Mouse (Mus musculus): ENCODE data around the gene Ldlrad2. TPM values are rescaled to one million over a fixed set of nuclear protein-coding genes. Genes with fewer than 3 reads are reported as not detected.

Ldlrad2 gene
- polyA plus RNA-seq, 1 experiment from 2014 or later = not detected

GRCm38 (mm10) chr4:137542968-137543367, 31.4 kb downstream of the Ldlrad2 start:
- peaks cover 81% of the 10 kb centered on the region for H3K36me3 ChIP-seq
- peak; percentile 70 for ATAC-seq
- WGBS = 71% methylated on average over 10 of the region's 10 CpGs

GRCm38 (mm10) chr4:137540356-137540755, 34.0 kb downstream of the Ldlrad2 start:
- H3K36me3 ChIP-seq = peaks cover 70% of the 10 kb centered on the region
- no peak overlapping the region for H3K4me3 ChIP-seq (replicated peaks)
- H3K9me3 ChIP-seq = no peaks in the 10 kb centered on the region
- H3K4me1 ChIP-seq (replicated peaks) = no peaks in the 10 kb centered on the region
- WGBS = 75% methylated on average over 14 of the region's 14 CpGs
- ATAC-seq = no peak
- H3K27ac ChIP-seq = no peak overlapping the region
- no peaks in the 10 kb centered on the region for H3K27me3 ChIP-seq (replicated peaks)
- H3K4me2 ChIP-seq (replicated peaks) = no peak overlapping the region
- H3K9ac ChIP-seq = no peak overlapping the region

More at GRCm38 (mm10) chr4:137542968-137543367, 31.4 kb downstream of the Ldlrad2 start:
- Histone ChIP-seq H3K4me1 (replicated peaks) (no peaks in the 10 kb centered on the region), H3K4me3 (replicated peaks) (no peak overlapping the region), H3K27ac (no peak overlapping the region), H3K27me3 (replicated peaks) (no peaks in the 10 kb centered on the region), H3K4me2 (replicated peaks) (no peak overlapping the region), H3K9ac (no peak overlapping the region), H3K9me3 (no peaks in the 10 kb centered on the region)

- no peak overlapping the region for H3K27ac ChIP-seq
- H3K4me3 ChIP-seq (replicated peaks) = no peak overlapping the region
- H3K9me3 ChIP-seq = no peaks in the 10 kb centered on the region
- 0 out of 2 replicates have a peak, but pooled peaks cover 3% of the 10 kb centered on the region for H3K4me1 ChIP-seq (replicated peaks)
- WGBS = 86% methylated on average over 6 of the region's 6 CpGs
- H3K27me3 ChIP-seq (replicated peaks) = no peaks in the 10 kb centered on the region
- ATAC-seq = 0 out of 2 replicates have a peak, but pooled peaks have one; percentile 15
- no peak overlapping the region for H3K4me2 ChIP-seq (replicated peaks)
- peaks cover 38% of the 10 kb centered on the region for H3K36me3 ChIP-seq
- H3K9ac ChIP-seq = no peak overlapping the region
Observed at GRCm38 (mm10) chr4:137527872-137528271, 46.5 kb downstream of the Ldlrad2 start.

GRCm38 (mm10) chr4:137527368-137527767, 47.0 kb downstream of the Ldlrad2 start:
- Histone ChIP-seq H3K27ac (no peak overlapping the region), H3K9me3 (no peaks in the 10 kb centered on the region), H3K9ac (no peak overlapping the region), H3K4me1 (replicated peaks) (0 out of 2 replicates have a peak, but pooled peaks cover 3% of the 10 kb centered on the region), H3K27me3 (replicated peaks) (no peaks in the 10 kb centered on the region), H3K36me3 (peaks cover 42% of the 10 kb centered on the region), H3K4me3 (replicated peaks) (no peak overlapping the region), H3K4me2 (replicated peaks) (no peak overlapping the region)
- WGBS = 61% methylated on average over 4 of the region's 4 CpGs
- peak; percentile 85 for ATAC-seq

- no peaks in the 10 kb centered on the region for H3K27me3 ChIP-seq (replicated peaks)
- H3K4me2 ChIP-seq (replicated peaks) = no peak overlapping the region
- H3K36me3 ChIP-seq = peaks cover 52% of the 10 kb centered on the region
- no peak overlapping the region for H3K4me3 ChIP-seq (replicated peaks)
- no peak for ATAC-seq
- H3K27ac ChIP-seq = no peak overlapping the region
- H3K4me1 ChIP-seq (replicated peaks) = 0 out of 2 replicates have a peak, but pooled peaks cover 3% of the 10 kb centered on the region
- H3K9ac ChIP-seq = no peak overlapping the region
- WGBS = 79% methylated on average over 1 of the region's 1 CpGs
- H3K9me3 ChIP-seq = no peaks in the 10 kb centered on the region
Observed at GRCm38 (mm10) chr4:137525426-137525825, 48.9 kb downstream of the Ldlrad2 start.

Other genes starting within 250 kb of the Ldlrad2 start
- gene Cdc42, start 216.8 kb downstream of the Ldlrad2 start, polyA plus RNA-seq (2015; fragmentation: Nextera tagmentation; extraction: Ambion mirVana) = 653 and 697 TPM in 2 replicates
- not detected in 2 replicates for gene Cela3a, start 164.8 kb downstream of the Ldlrad2 start, polyA plus RNA-seq (2015; fragmentation: Nextera tagmentation; extraction: Ambion mirVana)
- 74.8 and 281 TPM in 2 replicates for gene Cela3b, start 144.0 kb downstream of the Ldlrad2 start, polyA plus RNA-seq (2015; fragmentation: Nextera tagmentation; extraction: Ambion mirVana)
- gene 1700013G24Rik, start 121.3 kb downstream of the Ldlrad2 start, polyA plus RNA-seq (2015; fragmentation: Nextera tagmentation; extraction: Ambion mirVana) = not detected in 2 replicates
- 20.9 and 23.0 TPM in 2 replicates for gene Hspg2, start 105.8 kb downstream of the Ldlrad2 start, polyA plus RNA-seq (2015; fragmentation: Nextera tagmentation; extraction: Ambion mirVana)
- 61.2 and 62.0 TPM in 2 replicates for gene Usp48, start 19.2 kb upstream of the Ldlrad2 start, polyA plus RNA-seq (2015; fragmentation: Nextera tagmentation; extraction: Ambion mirVana)
- 22.7 and 47.2 TPM in 2 replicates for gene Rap1gap, start 90.2 kb upstream of the Ldlrad2 start, polyA plus RNA-seq (2015; fragmentation: Nextera tagmentation; extraction: Ambion mirVana)
- 3.8 and 4.6 TPM in 2 replicates for gene Alpl, start 221.8 kb upstream of the Ldlrad2 start, polyA plus RNA-seq (2015; fragmentation: Nextera tagmentation; extraction: Ambion mirVana)